Mouse (Mus musculus) kidney, postnatal 0 days (tissue): ENCODE measurements around the gene Afmid. TPM values are rescaled to one million over a fixed set of nuclear protein-coding genes. Genes with fewer than 3 reads are reported as not detected.

Experiments used
- ATAC-seq: fragments of 200-750 bp; cut with Nextera tagmentation; replicated peaks from 2 replicates; pipeline ENCODE4 v1.8.0; 2017; ENCODE audit warnings: low read depth, moderate number of reproducible peaks, moderate TSS enrichment, moderate library complexity; ENCODE audit not compliant: low FRiP score
- DNase-seq: peaks from one replicate; pipeline ENCODE4 v3.0.0-alpha.2; 2016; ENCODE audit warnings: low spot score
- H3K27ac ChIP-seq: fragments of 300-500 bp; sonication (generic); 2 replicates; pipeline ENCODE4 v1.5.1; 2014; ENCODE audit warnings: mild to moderate bottlenecking
- H3K27me3 ChIP-seq: fragments of 300-500 bp; sonication (generic); 2 replicates; pipeline ENCODE4 v1.6.1; 2014; ENCODE audit warnings: low read length, mixed read lengths; ENCODE audit not compliant: insufficient read depth
- H3K36me3 ChIP-seq: fragments of 300-500 bp; sonication (generic); 2 replicates; pipeline ENCODE4 v1.6.1; 2014; ENCODE audit warnings: low read length, mixed read lengths; ENCODE audit not compliant: insufficient read depth
- H3K4me1 ChIP-seq: fragments of 300-500 bp; sonication (generic); replicated peaks from 2 replicates; pipeline ENCODE4 v1.6.1; 2014; ENCODE audit warnings: antibody characterized with exemption, low read length, mixed read lengths; ENCODE audit not compliant: insufficient read depth
- H3K4me2 ChIP-seq: fragments of 300-500 bp; sonication (generic); 2 replicates; pipeline ENCODE4 v1.6.1; 2014; ENCODE audit warnings: mild to moderate bottlenecking, low read length, moderate library complexity, mixed read lengths
- H3K4me3 ChIP-seq: fragments of 300-500 bp; sonication (generic); replicated peaks from 2 replicates; pipeline ENCODE4 v1.5.1; 2014; ENCODE audit warnings: low read depth, low read length
- H3K9ac ChIP-seq: fragments of 300-500 bp; sonication (generic); 2 replicates; pipeline ENCODE4 v1.6.1; 2014; ENCODE audit warnings: low read depth, low read length
- H3K9me3 ChIP-seq: fragments of 300-500 bp; sonication (generic); replicated peaks from 2 replicates; pipeline ENCODE4 v1.6.1; 2016; ENCODE audit warnings: low read length, inconsistent platforms, mixed read lengths
- CTCF ChIP-seq: IDR thresholded peaks from 2 replicates; pipeline ENCODE4 v1.5.1; 2016; ENCODE audit warnings: antibody characterized with exemption, low read depth, mild to moderate bottlenecking, moderate library complexity
- WGBS: fragments of 180-500 bp; shearing (Covaris S2); extraction: QIAGEN DNeasy Blood & Tissue Kit; methylation state at CpG from one replicate; pipeline ENCODE4 v1.1.7; 2014; 5-methylcytosine and 5-hydroxymethylcytosine counted together
- polyA plus RNA-seq: library from polyadenylated mRNA; unstranded; fragments of >200 nt; fragmentation: Nextera tagmentation; extraction: Ambion mirVana; gene quantifications from 2 replicates; pipeline ENCODE4 v1.2.1, GENCODE M21; 2015

Afmid gene
- polyA plus RNA-seq, 1 experiment from 2014 or later = 4.5 TPM

- H3K4me3 ChIP-seq = no peak overlapping the region
- H3K4me2 ChIP-seq = no peak overlapping the region
- no peak for TF ChIP-seq CTCF
- peaks cover 29% of the 10 kb centered on the region; the same call in 1 of the 2 replicates for H3K36me3 ChIP-seq
- H3K9ac ChIP-seq = no peak overlapping the region
- H3K4me1 ChIP-seq = peaks cover 14% of the 10 kb centered on the region; the same call in 1 of the 2 replicates
- no peak for DNase-seq
- no peak overlapping the region for H3K27ac ChIP-seq
- H3K27me3 ChIP-seq = no peaks in the 10 kb centered on the region
- no peak for ATAC-seq
- H3K9me3 ChIP-seq = no peaks in the 10 kb centered on the region
- 94% methylated on average over 7 of the region's 7 CpGs for WGBS
These were observed 5.6 kb upstream of the Afmid start for GRCm38 (mm10) chr11:117820173-117820572.

- no peak overlapping the region for H3K9ac ChIP-seq
- DNase-seq (no peak), ATAC-seq (no peak)
- H3K27me3 ChIP-seq = no peaks in the 10 kb centered on the region
- H3K36me3 ChIP-seq = peaks cover 26% of the 10 kb centered on the region; the same call in 1 of the 2 replicates
- no peak overlapping the region for H3K4me2 ChIP-seq
- H3K4me3 ChIP-seq = no peak overlapping the region
- WGBS = 83% methylated on average over 9 of the region's 9 CpGs
- no peak for TF ChIP-seq CTCF
- H3K9me3 ChIP-seq = no peaks in the 10 kb centered on the region
- no peak overlapping the region for H3K27ac ChIP-seq
- H3K4me1 ChIP-seq = peaks cover 22% of the 10 kb centered on the region; the same call in 1 of the 2 replicates
These were observed 3.9 kb upstream of the Afmid start for GRCm38 (mm10) chr11:117821868-117822267.

- Histone ChIP-seq H3K36me3 (peaks cover 22% of the 10 kb centered on the region; the same call in 1 of the 2 replicates), H3K4me1 (peaks cover 22% of the 10 kb centered on the region; the same call in 1 of the 2 replicates), H3K9ac (no peak overlapping the region), H3K4me2 (no peak overlapping the region), H3K4me3 (no peak overlapping the region), H3K27ac (peak overlapping the region; percentile 48), H3K9me3 (no peaks in the 10 kb centered on the region), H3K27me3 (no peaks in the 10 kb centered on the region)
- no peak for TF ChIP-seq CTCF
- ATAC-seq = no peak
- DNase-seq = peak; percentile 55
- WGBS = 57% methylated on average over 7 of the region's 7 CpGs
These were observed 2.9 kb upstream of the Afmid start for GRCm38 (mm10) chr11:117822728-117823241.

- no peak for DNase-seq
- H3K36me3 ChIP-seq = peaks cover 22% of the 10 kb centered on the region; the same call in 1 of the 2 replicates
These were observed 2.3 kb upstream of the Afmid start for GRCm38 (mm10) chr11:117823411-117823810.

GRCm38 (mm10) chr11:117824060-117824969 lies 1.4 kb upstream of the Afmid start:
- DNase-seq (peak; percentile 91), ATAC-seq (peak; percentile 82)
- Histone ChIP-seq H3K4me2 (peak overlapping the region; percentile 85), H3K27me3 (no peaks in the 10 kb centered on the region), H3K27ac (peak overlapping the region; percentile 37; the same call in 1 of the 2 replicates), H3K4me1 (peaks cover 31% of the 10 kb centered on the region; the same call in 1 of the 2 replicates), H3K36me3 (peaks cover 18% of the 10 kb centered on the region; the same call in 1 of the 2 replicates), H3K9ac (peak overlapping the region; percentile 66; the same call in 1 of the 2 replicates), H3K9me3 (no peaks in the 10 kb centered on the region), H3K4me3 (peak overlapping the region; percentile 48)
- peak; percentile 93 for TF ChIP-seq CTCF
- 6% methylated on average over 23 of the region's 23 CpGs for WGBS

More at GRCm38 (mm10) chr11:117823411-117823810, 2.3 kb upstream of the Afmid start:
- 78% methylated on average over 6 of the region's 6 CpGs for WGBS
- Histone ChIP-seq H3K27ac (no peak overlapping the region), H3K9me3 (no peaks in the 10 kb centered on the region), H3K4me1 (peaks cover 26% of the 10 kb centered on the region; the same call in 1 of the 2 replicates), H3K4me3 (no peak overlapping the region), H3K27me3 (no peaks in the 10 kb centered on the region), H3K4me2 (no peak overlapping the region), H3K9ac (no peak overlapping the region)
- no peak for TF ChIP-seq CTCF
- ATAC-seq = no peak

- Histone ChIP-seq H3K27me3 (no peaks in the 10 kb centered on the region), H3K4me2 (peak overlapping the region; percentile 85), H3K9me3 (no peaks in the 10 kb centered on the region), H3K4me3 (peak overlapping the region; percentile 48), H3K4me1 (peaks cover 31% of the 10 kb centered on the region; the same call in 1 of the 2 replicates), H3K27ac (peak overlapping the region; percentile 82), H3K9ac (peak overlapping the region; percentile 66; the same call in 1 of the 2 replicates), H3K36me3 (peaks cover 13% of the 10 kb centered on the region; the same call in 1 of the 2 replicates)
- no peak for TF ChIP-seq CTCF
- peak; percentile 73 for DNase-seq
- no peak for ATAC-seq
- 9% methylated on average over 5 of the region's 5 CpGs for WGBS
These were observed 440 bp downstream of the Afmid start for GRCm38 (mm10) chr11:117826164-117826563.
